Mouse (Mus musculus) heart, postnatal 25 days (tissue): ENCODE results near the gene Dapl1. TPM values are rescaled to one million over a fixed set of nuclear protein-coding genes. Genes with fewer than 3 reads are reported as not detected.

ENCODE experiments used
- DNase-seq: peaks from one replicate; pipeline ENCODE4 v3.0.0; 2022; ENCODE audit warnings: low spot score
- intact Hi-C: fragments of 180-260 bp; cut with DNase I; formaldehyde crosslinking; loops from one replicate; pipeline ENCODE4 v1.15.1; 2025
- total RNA-seq, 2 experiments: library from RNA; stranded (reverse); gene quantifications; 2 replicates each; pipeline ENCODE4 v1.2.3; 2021

The Dapl1 gene
- total RNA-seq, 2 experiments from 2014 or later = not detected

GRCm38 (mm10) chr2:59470326-59471031 lies 14.0 kb upstream of the Dapl1 start:
- intact Hi-C loops = no loop called here
- DNase-seq = no peak

- DNase-seq = no peak
- intact Hi-C loops = no loop called here
Measured at GRCm38 (mm10) chr2:59471051-59471948, 13.2 kb upstream of the Dapl1 start.

GRCm38 (mm10) chr2:59474336-59474735 lies 10.1 kb upstream of the Dapl1 start:
- intact Hi-C loops = no loop called here
- DNase-seq = no peak

GRCm38 (mm10) chr2:59485080-59485479 lies 627 bp downstream of the Dapl1 start:
- DNase-seq = no peak
- intact Hi-C loops = no loop called here

- intact Hi-C loops = no loop called here
Measured at GRCm38 (mm10) chr2:59485657-59486056, 1.2 kb downstream of the Dapl1 start.

GRCm38 (mm10) chr2:59486196-59486845 lies 1.9 kb downstream of the Dapl1 start:
- intact Hi-C loops = no loop called here

More at GRCm38 (mm10) chr2:59485657-59486056, 1.2 kb downstream of the Dapl1 start:
- no peak for DNase-seq

GRCm38 (mm10) chr2:59488235-59488634 lies 3.8 kb downstream of the Dapl1 start:
- intact Hi-C loops = no loop called here

More at GRCm38 (mm10) chr2:59486196-59486845, 1.9 kb downstream of the Dapl1 start:
- DNase-seq = no peak

GRCm38 (mm10) chr2:59490353-59490752 lies 5.9 kb downstream of the Dapl1 start:
- no peak for DNase-seq
- intact Hi-C loops = no loop called here

More at GRCm38 (mm10) chr2:59488235-59488634, 3.8 kb downstream of the Dapl1 start:
- DNase-seq = no peak

- DNase-seq = no peak
- intact Hi-C loops = no loop called here
Measured at GRCm38 (mm10) chr2:59493445-59494085, 9.1 kb downstream of the Dapl1 start.

- DNase-seq = no peak
- intact Hi-C loops = no loop called here
Measured at GRCm38 (mm10) chr2:59499146-59499545, 14.7 kb downstream of the Dapl1 start.

GRCm38 (mm10) chr2:59499717-59500116 lies 15.3 kb downstream of the Dapl1 start:
- DNase-seq = no peak
- intact Hi-C loops = no loop called here

GRCm38 (mm10) chr2:59509061-59509460 lies 24.6 kb downstream of the Dapl1 start:
- DNase-seq = no peak
- intact Hi-C loops = no loop called here

GRCm38 (mm10) chr2:59510416-59510815 lies 26.0 kb downstream of the Dapl1 start:
- no peak for DNase-seq
- intact Hi-C loops = no loop called here

GRCm38 (mm10) chr2:59510882-59511281 lies 26.4 kb downstream of the Dapl1 start:
- intact Hi-C loops = no loop called here
- DNase-seq = no peak

GRCm38 (mm10) chr2:59520663-59521062 lies 36.2 kb downstream of the Dapl1 start:
- DNase-seq = no peak
- intact Hi-C loops = loop anchor here (5.0 to 10.0 kb wide), 2 partner anchors 227 to 684 kb away; partner anchors contain the start of genes Baz2b and March7

GRCm38 (mm10) chr2:59522079-59522684 lies 37.7 kb downstream of the Dapl1 start:
- DNase-seq = peak; percentile 34
- intact Hi-C loops = loop anchor here (5.0 to 10.0 kb wide), 2 partner anchors 225 to 683 kb away; partner anchors contain the start of genes Baz2b and March7

GRCm38 (mm10) chr2:59523526-59523925 lies 39.1 kb downstream of the Dapl1 start:
- intact Hi-C loops = loop anchor here (5.0 to 10.0 kb wide), 2 partner anchors 224 to 681 kb away; partner anchors contain the start of genes Baz2b and March7
- DNase-seq = no peak

GRCm38 (mm10) chr2:59526893-59527292 lies 42.4 kb downstream of the Dapl1 start:
- intact Hi-C loops = loop anchor here (10.0 kb wide), 1 partner anchor 678 kb away; the partner anchor contains the start of genes Baz2b and March7
- peak; percentile 44 for DNase-seq

- intact Hi-C loops = loop anchor here (10.0 kb wide), 1 partner anchor 675 kb away; the partner anchor contains the start of genes Baz2b and March7
- DNase-seq = no peak
Measured at GRCm38 (mm10) chr2:59529574-59530080, 45.2 kb downstream of the Dapl1 start.
